ENCODE assay signal across 21 mouse cellular contexts in genomic region chr1:22315537-22315936, GRCm38 (mm10).
DNase-seq lines count a peak whose midpoint lies in the region; ATAC-seq and TF ChIP-seq lines count a peak whose summit lies in the region.
"Had no signal": no experiment of that assay in that cellular context is flagged by ENCODE, and none has a peak within 500 bp of the region (broad histone marks: within the 10 kb centered on the region; RNA-seq: fewer than 3 reads in every experiment).

No protein-coding gene starts in this region.

- peak; percentile 7 for DNase-seq in kidney, adult 18-20 months
- DNase-seq in kidney, postnatal 4 days: no peak
- DNase-seq in kidney, postnatal 0 days (ENCODE audit: low spot score): peak; percentile 18
- DNase-seq in yolk sac, embryonic 10.5 days (ENCODE audit: low spot score): peak; percentile 15
- DNase-seq in frontal cortex, postnatal 25 days (ENCODE audit: low spot score in 2 of 2): no peak
- DNase-seq in thymus, postnatal 0 days (ENCODE audit: low spot score): no peak
- DNase-seq: cerebellum, postnatal 10 days; gastrocnemius, postnatal 36 days; heart, postnatal 10 days; right cerebral cortex, postnatal 14 days; thymus, postnatal 25 days had no signal

- no peak overlapping the region for H3K4me3 ChIP-seq in neural tube, embryonic 14.5 days (ENCODE audit: low read depth, low read length)
- no peak overlapping the region for H3K4me3 ChIP-seq in neural tube, embryonic 15.5 days (replicated peaks)
- no peak overlapping the region for H3K4me3 ChIP-seq in kidney, postnatal 0 days (replicated peaks; ENCODE audit: low read depth, low read length)
- H3K4me3 ChIP-seq: heart, embryonic 10.5 days; hindbrain, embryonic 13.5 days; left cerebral cortex, adult 2 months; limb, embryonic 10.5 days; midbrain, embryonic 15.5 days; stomach, embryonic 15.5 days had no signal

- no peak overlapping the region for H3K4me2 ChIP-seq in neural tube, embryonic 14.5 days (ENCODE audit: low read depth, low read length)
- H3K4me2 ChIP-seq in neural tube, embryonic 15.5 days: no peak overlapping the region
- H3K4me2 ChIP-seq in kidney, postnatal 0 days (ENCODE audit: low read length): peak overlapping the region; percentile 18; the same call in 1 of the 2 replicates
- H3K4me2 ChIP-seq: hindbrain, embryonic 13.5 days; lung, embryonic 14.5 days; midbrain, embryonic 15.5 days; stomach, embryonic 15.5 days had no signal

- TF ChIP-seq CTCF in kidney, postnatal 0 days (IDR thresholded peaks at IDR 0.05; ENCODE audit: low read depth): no peak

- H3K27ac ChIP-seq in neural tube, embryonic 14.5 days (ENCODE audit: low read depth, low read length): no peak overlapping the region
- H3K27ac ChIP-seq in neural tube, embryonic 15.5 days (replicated peaks): no peak overlapping the region
- no peak overlapping the region for H3K27ac ChIP-seq in kidney, postnatal 0 days
- H3K27ac ChIP-seq: heart, embryonic 10.5 days; hindbrain, embryonic 13.5 days; left cerebral cortex, adult 2 months; limb, embryonic 10.5 days; macrophage; midbrain, embryonic 15.5 days; stomach, embryonic 15.5 days had no signal

- H3K4me1 ChIP-seq in neural tube, embryonic 14.5 days (ENCODE audit: control insufficient read depth, insufficient read depth, low read length): no peaks in the 10 kb centered on the region
- H3K4me1 ChIP-seq in neural tube, embryonic 15.5 days: no peaks in the 10 kb centered on the region
- H3K4me1 ChIP-seq in kidney, postnatal 0 days (replicated peaks; ENCODE audit: insufficient read depth, low read length): no peaks in the 10 kb centered on the region
- H3K4me1 ChIP-seq: heart, embryonic 10.5 days; hindbrain, embryonic 13.5 days; midbrain, embryonic 15.5 days; stomach, embryonic 15.5 days had no signal

- peak; percentile 41; the same call in 1 of the 2 replicates for ATAC-seq in neural tube, embryonic 14.5 days (ENCODE audit: low read depth)
- no peak for ATAC-seq in neural tube, embryonic 15.5 days (ENCODE audit: low FRiP score)
- ATAC-seq in kidney, postnatal 0 days (replicated peaks; ENCODE audit: low FRiP score, low read depth): no peak; the same call in 1 of the 2 replicates
- ATAC-seq: midbrain, embryonic 15.5 days had no signal

- no peaks in the 10 kb centered on the region for H3K36me3 ChIP-seq in neural tube, embryonic 14.5 days (ENCODE audit: control insufficient read depth, insufficient read depth, low read length)
- no peaks in the 10 kb centered on the region for H3K36me3 ChIP-seq in neural tube, embryonic 15.5 days
- no peaks in the 10 kb centered on the region for H3K36me3 ChIP-seq in kidney, postnatal 0 days (ENCODE audit: insufficient read depth, low read length)
- H3K36me3 ChIP-seq: heart, embryonic 10.5 days; hindbrain, embryonic 13.5 days; limb, embryonic 10.5 days; midbrain, embryonic 15.5 days; stomach, embryonic 15.5 days had no signal

- H3K27me3 ChIP-seq in neural tube, embryonic 14.5 days (ENCODE audit: control insufficient read depth, insufficient read depth, low read length): no peaks in the 10 kb centered on the region
- H3K27me3 ChIP-seq in neural tube, embryonic 15.5 days (replicated peaks): no peaks in the 10 kb centered on the region
- H3K27me3 ChIP-seq in kidney, postnatal 0 days (ENCODE audit: insufficient read depth, low read length): no peaks in the 10 kb centered on the region
- H3K27me3 ChIP-seq: hindbrain, embryonic 13.5 days; midbrain, embryonic 15.5 days; stomach, embryonic 15.5 days had no signal

- WGBS in neural tube, embryonic 14.5 days: 5% methylated on average over 2 of the region's 2 CpGs
- WGBS in neural tube, embryonic 15.5 days: 11% methylated on average over 2 of the region's 2 CpGs
- 13% methylated on average over 2 of the region's 2 CpGs for WGBS in kidney, postnatal 0 days

- H3K9me3 ChIP-seq in neural tube, embryonic 14.5 days (ENCODE audit: control insufficient read depth, low read length): no peaks in the 10 kb centered on the region
- H3K9me3 ChIP-seq in neural tube, embryonic 15.5 days (replicated peaks): no peaks in the 10 kb centered on the region
- H3K9me3 ChIP-seq in kidney, postnatal 0 days (replicated peaks; ENCODE audit: low read length): no peaks in the 10 kb centered on the region
- H3K9me3 ChIP-seq: heart, embryonic 10.5 days; hindbrain, embryonic 13.5 days; limb, embryonic 10.5 days; midbrain, embryonic 15.5 days; stomach, embryonic 15.5 days had no signal

- no peak overlapping the region for H3K9ac ChIP-seq in neural tube, embryonic 14.5 days (replicated peaks; ENCODE audit: low read depth, low read length)
- no peak overlapping the region for H3K9ac ChIP-seq in neural tube, embryonic 15.5 days (replicated peaks)
- no peak overlapping the region for H3K9ac ChIP-seq in kidney, postnatal 0 days (ENCODE audit: low read depth, low read length)
- H3K9ac ChIP-seq: hindbrain, embryonic 13.5 days; lung, embryonic 14.5 days; midbrain, embryonic 15.5 days; stomach, embryonic 15.5 days had no signal

Comparison
In these comparisons a context has a peak if more than half of its experiments do, and no peak if none do; other contexts are left out.
1. DNase-seq: peak in kidney, adult 18-20 months (single experiment), kidney, postnatal 0 days (single experiment) and yolk sac, embryonic 10.5 days (single experiment); none in kidney, postnatal 4 days (0 of 2), frontal cortex, postnatal 25 days (0 of 2) and thymus, postnatal 0 days (single experiment).